19 mouse cellular contexts compared by ENCODE assay signal in genomic region chr7:27381009-27381408, GRCm38 (mm10). TPM values are rescaled to one million over a fixed set of nuclear protein-coding genes. Genes with fewer than 3 reads are reported as not detected.
"Had no signal": no experiment of that assay in that cellular context is flagged by ENCODE, and none has a peak within 500 bp of the region (broad histone marks: within the 10 kb centered on the region; RNA-seq: fewer than 3 reads in every experiment).

No protein-coding gene starts in this region.

- H3K4me2 ChIP-seq: neural tube, embryonic 15.5 days; stomach, embryonic 15.5 days had no signal

- H3K27ac ChIP-seq: neural tube, embryonic 15.5 days; stomach, embryonic 15.5 days; stomach, postnatal 0 days had no signal

- H3K9ac ChIP-seq: neural tube, embryonic 15.5 days; stomach, embryonic 15.5 days had no signal

- DNase-seq: retina, postnatal 1 day; right cerebral cortex, adult 18-20 months; right cerebral cortex, postnatal 14 days; right cerebral cortex, postnatal 25 days; right cerebral cortex, postnatal 4 days; spleen, adult 18-20 months; thymus, adult 18-20 months; thymus, adult 2 months; thymus, postnatal 14 days; thymus, postnatal 25 days; thymus, postnatal 36 days; thymus, postnatal 4 days had no signal

- H3K4me1 ChIP-seq: neural tube, embryonic 15.5 days; stomach, embryonic 15.5 days had no signal

- H3K36me3 ChIP-seq: neural tube, embryonic 15.5 days; stomach, embryonic 15.5 days had no signal

- H3K4me3 ChIP-seq: neural tube, embryonic 15.5 days; stomach, embryonic 15.5 days had no signal

- H3K9me3 ChIP-seq: neural tube, embryonic 15.5 days; stomach, embryonic 15.5 days had no signal

RNA-seq across cellular contexts. Expression of gene Gm20479, which starts 23.8 kb away (rescaled TPM):
- total RNA-seq: neutrophil, adult 5-6 weeks had no signal
- polyA plus RNA-seq: neural tube, embryonic 14.5 days; neural tube, embryonic 15.5 days; small intestine, adult 2 months; thymus, adult 2 months; thymus, postnatal 0 days had no signal

RNA-seq across cellular contexts. Expression of gene Ltbp4, which starts 43.5 kb away (rescaled TPM):
- total RNA-seq: neutrophil, adult 5-6 weeks had no signal
